Mouse (Mus musculus): ENCODE measurements around the gene Cbx5.
A peak's percentile ranks its signal among the peaks of the same experiment; 100 is the strongest.

The Cbx5 gene

DNA sequence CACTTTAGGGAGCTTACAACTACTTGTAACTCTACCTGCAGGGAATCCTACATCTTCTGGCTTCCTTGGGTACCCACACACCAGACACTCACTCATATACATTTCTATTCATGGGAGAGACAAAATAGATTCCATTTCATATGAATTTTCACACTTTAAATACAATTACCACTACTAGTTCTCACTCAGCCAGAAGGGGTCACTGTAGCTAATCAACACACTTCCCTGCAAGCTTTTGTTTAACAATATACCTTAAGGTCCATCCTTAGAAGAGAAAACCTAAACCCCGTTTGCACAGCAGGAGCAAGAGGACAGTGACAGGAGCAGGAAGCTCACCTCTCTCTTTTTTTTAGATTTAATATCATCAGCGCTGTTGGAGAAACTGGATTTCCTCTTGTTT is 34.5 kb downstream of the Cbx5 start:
- DNase-seq, result no peak

DNA sequence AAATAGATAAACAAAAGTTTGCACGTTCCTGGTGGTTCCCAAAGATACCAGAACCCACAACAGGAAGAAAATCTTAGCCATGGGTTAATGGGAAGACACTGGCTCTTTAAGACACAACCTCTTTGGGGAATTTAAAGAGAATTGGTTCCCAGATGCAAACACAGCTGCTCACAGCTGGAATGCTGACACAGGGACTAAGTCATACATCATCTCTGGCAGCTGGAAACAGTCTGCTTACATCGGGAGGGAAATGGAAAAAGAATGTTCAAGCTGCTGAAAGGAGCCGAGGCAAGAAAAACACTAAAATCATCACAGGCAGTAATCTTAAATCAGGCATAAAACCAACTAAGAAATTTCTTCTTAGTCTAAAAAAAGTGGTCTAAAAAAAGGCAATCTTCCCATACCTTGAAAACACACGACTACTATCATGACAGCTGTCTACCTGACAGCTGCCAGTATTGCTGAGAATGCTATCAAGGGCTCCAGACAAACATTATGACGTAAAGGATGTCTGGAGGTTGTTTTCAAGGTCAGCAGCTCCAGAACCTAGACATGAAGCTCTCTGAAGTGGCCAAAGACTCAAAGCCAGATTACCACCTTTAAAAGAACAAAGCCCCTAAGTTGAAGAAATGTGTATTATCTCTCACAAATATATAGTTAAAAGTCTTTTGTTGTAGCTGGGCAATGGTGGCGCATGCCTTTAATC is 37.4 kb downstream of the Cbx5 start:
- DNase-seq, result no peak

DNA sequence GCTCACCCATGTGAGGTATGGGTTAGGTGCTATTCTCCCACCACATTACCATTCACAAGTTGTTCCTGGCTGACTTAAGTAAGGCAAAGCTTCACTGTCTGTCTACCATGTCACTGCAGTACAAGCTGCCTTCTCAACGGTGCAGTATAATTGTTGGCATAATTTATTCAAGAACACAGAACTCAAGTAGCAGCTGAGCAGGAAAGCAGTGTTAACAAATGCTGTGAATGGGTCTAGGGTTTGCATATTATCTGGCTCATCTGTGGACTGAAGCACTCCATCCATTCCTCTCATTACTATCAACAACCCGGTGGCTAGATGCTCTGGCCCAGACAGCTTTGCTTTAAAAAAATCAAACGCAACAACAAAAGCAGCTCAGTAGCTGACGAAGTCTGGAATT is 41.8 kb downstream of the Cbx5 start:
- DNase-seq, result no peak

DNA sequence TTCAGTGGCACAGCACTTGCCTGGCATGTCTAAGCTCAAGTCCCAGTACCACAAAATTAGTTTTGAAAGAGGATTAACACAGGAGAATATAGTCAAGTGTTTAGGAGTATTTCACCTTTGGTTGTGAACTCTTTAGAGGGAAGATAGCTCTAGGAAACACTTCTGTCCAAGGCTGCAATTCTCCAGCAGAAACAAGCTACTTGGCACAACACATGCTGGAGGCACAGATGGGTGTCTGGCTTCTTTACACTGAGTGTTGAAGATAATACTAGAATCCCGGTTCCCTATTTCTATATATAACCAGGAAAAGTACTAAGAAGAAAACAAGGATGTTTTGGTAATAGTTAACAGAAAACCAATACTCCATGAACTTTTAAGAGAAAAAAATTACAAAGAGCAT is 42.8 kb downstream of the Cbx5 start:
- DNase-seq, result no peak

DNA sequence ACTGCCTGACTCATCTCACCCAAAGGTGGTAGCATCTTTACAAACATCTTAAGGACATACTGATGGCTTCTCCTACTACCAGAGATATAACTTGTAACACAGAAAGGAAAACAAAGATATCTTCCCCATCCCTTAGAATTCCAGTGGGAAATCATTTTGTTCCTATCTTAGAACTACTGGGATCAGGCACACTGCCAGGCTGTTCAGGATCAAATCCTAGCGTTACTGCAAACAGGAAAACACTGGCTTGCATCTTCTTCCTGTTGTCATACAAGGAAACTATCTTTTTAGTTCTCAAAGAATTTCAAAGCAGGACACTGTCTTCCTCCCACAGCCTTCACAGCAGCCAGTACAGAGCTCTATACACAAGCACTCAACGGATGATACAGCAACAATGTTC is 46.0 kb downstream of the Cbx5 start:
- DNase-seq, result no peak

DNA sequence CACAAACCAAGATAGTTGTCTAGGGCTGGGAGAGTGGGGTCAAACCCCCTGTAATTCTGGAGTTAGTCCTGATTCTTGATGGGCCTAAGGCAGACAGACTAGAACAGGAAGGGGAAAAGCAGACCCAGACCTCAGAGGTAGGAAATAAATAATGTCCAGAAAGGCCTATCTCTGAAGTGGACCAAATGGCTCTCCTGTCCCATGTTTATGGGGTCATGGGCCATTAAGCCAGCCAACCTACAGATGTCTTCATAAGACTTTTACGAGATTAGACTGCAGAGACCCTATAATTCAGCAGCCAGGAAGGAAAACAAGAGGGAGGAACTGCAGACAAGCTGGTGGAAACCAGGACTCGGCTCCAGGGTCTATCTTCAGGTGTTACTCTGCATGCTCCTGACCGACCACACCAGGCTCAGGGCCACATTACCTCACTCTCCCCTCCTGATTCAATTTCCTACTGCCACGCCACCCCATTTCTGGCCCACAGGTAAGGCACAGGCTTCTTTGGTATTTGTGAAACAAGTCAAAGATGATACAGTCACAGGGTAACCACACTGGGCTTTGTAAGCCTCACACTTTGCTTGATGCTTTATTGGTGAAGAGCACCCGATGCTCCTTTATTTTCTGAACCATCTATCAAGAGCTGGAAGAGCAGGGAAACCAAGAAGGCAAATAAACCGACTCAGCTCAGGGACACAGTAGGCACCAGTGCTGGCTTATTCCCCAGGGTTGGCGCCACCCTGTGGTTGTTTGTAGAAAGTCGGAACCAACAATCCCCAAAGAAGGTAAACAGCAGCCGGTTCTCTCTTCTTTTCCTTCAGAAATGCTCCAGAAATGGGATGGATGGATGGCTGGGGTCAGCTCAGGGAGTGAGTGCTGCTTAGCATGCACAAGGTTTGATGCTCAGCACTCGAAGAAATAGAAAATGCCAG is 48.8 kb downstream of the Cbx5 start:
- no peak for DNase-seq

DNA sequence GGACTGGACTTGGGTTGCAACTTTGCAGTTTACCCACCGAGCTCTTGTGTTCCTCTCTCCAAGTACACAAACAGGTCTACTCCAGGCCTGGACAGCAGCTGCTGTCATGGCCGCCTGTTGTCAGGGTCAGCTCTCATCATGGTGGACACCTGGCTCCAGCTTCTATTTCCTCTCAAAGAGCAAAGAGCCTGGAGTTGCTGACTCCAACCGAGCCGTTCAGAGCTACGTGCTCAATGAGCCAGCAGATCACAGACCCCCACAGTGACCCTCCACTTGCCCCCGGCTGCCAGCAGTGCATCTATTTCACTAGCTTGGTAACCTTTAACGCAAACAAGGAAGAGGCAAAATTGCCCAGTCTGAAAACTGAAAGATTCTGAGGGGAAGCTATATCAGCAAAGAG is 49.5 kb downstream of the Cbx5 start:
- no peak for DNase-seq

DNA sequence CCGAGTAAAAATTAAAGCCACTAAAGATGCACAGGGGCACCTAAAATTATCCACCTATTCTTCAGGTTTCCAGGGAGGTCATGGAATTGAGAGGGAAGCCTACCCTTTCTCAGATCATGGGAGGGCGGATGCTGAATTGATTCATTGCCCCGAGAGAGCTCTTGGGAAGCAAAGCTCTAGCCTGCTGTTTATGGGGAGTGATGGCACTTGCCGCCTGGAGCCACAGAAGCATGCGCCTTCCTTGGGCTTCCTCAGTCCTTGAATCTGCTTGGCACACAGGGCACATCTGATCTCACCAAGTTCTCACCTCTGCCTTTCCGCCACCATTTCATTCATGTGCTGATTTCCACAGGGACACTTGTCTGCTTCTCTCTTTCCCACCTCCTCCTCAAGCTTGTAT is 51.8 kb downstream of the Cbx5 start:
- DNase-seq, result no peak

DNA sequence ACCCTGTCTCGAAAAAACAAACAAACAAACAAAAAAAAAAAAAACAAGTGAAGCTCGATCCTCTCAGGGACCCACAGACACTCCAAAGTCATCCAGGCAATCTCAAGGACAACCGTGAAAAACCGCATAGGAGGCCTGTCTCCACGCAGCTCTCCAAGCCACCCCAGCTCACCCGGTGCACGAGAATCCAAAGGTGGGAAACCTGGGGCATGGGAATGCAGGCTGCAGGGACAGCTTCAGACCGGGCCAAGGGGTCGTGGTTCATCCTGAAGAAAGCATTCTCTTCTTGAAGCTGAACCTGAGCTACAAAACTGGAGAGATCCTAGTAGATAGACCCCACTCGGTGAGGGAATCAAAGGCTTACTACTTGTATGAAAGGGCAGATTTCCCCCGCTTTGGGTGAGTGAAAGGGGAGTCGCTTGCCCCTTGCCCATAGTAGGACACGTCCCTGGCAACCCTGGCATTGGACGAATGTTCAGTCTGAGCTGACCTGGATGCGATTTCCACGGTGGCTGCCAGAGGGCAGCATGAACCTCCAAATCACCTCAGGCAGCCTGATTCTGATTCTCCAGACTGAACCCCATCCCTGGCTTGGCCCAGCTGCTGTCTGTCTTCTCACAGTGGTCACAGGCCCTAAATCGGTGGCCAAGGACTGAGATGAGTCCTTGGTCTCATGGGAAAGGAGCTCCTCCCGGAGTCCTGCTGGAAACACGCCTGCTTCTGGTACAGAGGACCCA is 54.0 kb downstream of the Cbx5 start:
- DNase-seq, result peak; percentile 53

DNA sequence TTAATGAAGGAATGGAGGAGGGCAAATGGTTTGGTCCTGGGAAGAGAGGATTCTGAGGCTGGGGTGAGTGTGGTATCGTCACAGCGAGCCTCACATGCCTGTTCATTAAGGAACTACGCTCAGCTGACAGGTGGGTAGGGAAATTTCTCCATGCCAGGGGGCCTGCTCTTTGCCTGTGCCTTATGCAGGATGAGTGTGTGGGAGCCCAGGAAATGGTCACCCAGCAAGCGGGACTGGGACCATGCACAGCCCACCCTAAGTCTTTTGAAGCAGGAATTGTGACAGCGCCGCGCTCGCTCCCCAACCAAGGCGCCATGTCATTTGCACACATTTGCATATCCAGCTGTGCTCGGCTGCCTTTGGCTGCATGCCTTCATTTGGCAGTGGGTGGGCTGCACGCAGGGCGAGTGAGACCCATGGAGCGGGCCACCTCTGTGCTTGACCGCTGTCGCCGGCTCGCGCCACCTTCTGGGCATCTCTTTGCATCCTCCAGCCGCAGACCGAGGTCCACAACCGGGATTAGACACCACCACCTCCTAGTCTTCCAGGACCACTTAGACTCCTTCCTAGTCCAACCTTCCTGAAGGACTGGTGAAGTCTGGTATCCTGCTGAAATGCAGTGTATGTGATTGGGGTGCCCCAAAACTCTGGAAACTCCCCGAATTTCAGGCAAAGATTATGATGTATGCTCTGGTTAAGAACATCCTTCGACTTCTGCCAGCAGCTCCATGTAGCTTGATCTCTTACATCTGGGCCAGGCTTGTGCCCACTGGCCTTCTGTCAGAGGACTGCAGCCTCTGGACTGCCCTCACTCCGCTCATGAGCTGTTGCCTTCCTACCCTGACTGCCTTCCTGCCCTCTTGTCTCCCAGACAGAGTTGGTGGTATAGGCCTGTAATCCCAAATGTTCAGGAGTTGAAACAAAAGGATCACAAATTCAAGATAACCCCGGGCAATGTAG is 55.7 kb downstream of the Cbx5 start:
- DNase-seq, result peak; percentile 21

DNA sequence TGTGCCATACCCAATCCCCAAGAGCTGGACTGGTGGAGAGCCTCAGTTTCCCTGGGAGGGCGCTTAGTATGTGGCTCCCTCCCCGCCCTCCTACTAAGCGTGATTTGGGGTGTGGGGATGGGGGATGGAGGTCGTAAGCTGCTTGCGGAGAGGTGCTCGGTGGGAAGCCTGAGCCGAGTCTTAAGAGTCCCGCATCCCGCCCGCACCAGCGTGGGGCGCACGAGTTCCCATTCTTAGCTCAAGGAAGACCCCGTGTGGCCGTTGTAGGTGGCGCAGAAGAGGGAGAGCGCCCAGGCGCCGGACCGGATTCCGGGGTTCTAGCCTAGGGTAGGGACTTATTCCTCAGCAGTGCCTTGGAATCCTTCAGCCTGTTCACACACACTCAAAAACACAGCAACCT is 56.5 kb downstream of the Cbx5 start:
- DNase-seq, result peak; percentile 33

DNA sequence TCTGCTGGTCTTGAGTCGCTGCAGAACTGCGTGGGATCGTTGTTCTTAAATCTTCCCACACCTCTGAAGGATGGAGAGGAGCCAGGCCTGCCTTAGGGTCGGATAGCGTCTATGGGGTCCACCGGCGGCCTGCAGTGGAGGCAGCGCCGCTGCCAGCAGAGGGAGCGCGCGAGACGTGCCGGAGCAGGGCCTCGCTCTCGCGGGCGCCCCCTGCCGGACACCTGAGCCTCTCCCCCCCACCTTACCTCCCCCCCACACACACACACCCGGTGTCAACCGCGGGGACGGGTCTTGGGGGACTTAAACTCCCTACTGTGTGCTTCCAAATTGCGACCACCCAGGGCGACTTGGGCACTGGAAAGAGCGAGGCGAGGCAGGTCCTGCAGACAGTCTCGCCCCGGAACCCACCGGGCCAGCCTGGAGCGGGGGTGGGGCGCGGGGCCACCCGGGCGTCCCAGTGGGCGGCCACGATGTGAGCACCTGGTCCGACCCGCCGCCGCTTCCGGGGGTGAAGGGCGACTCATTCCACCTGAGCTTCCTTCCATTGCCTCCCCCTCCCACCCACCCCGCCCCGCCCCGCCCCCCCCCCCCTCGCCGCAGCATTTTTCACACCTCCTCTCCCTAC is 57.3 kb downstream of the Cbx5 start:
- DNase-seq, result peak; percentile 66

DNA sequence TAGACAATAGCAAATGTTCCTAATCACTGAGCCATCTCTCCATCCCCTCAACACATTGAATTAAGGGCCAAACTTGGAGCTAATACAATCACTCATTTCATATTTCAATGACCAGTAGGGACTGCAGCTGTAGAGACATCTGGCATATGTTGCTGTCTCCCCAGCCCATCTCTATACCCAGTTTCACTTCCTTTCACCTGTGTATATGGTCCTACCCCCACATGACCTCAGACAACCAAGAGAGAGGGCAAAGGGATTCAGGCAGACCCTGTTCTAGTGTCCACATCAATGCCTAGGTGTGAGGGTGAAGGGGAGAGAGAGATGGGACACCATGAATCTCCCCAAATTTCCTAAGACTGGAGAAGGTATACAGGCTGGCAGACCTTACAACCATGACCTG is 59.2 kb downstream of the Cbx5 start:
- DNase-seq, result no peak

DNA sequence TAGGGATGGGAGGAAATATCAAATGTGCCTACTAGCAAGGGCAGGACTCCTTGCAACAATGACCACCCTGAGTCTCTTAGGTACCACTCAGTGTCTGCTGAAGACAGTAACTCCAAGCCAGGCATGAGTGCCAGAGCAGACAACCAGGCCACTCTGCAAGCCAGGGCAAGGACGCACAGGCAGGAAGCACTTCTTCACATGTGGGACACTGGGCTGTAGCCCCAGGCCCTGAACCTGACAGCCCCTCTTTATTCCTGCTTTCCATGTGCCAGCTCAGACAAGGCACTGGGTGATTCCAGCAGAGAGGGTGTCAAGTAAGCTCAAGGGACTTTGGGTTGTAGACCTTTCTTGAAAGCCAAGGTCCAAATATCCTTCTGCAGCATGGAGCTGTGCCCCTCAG is 60.8 kb downstream of the Cbx5 start:
- no peak for DNase-seq

DNA sequence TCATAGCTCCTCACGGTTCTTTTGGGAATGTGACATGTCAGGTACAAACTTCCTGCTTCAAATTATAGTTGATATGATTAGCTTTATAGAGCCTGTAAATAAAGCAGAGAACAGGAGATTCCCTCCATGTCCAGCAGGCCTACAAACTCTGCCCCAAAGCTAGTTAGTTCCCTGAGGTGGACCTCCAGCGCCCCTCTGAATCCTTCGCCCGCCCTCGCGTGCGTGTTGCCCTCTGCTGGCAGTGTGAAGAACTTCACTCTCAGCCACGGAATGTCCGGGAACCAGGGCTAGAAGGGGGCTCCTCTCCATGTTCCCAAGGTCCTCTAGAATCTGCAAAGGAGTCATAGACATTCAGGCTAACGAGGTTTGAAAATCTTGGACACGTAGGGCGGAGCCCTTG is 61.5 kb downstream of the Cbx5 start:
- DNase-seq, result no peak

DNA sequence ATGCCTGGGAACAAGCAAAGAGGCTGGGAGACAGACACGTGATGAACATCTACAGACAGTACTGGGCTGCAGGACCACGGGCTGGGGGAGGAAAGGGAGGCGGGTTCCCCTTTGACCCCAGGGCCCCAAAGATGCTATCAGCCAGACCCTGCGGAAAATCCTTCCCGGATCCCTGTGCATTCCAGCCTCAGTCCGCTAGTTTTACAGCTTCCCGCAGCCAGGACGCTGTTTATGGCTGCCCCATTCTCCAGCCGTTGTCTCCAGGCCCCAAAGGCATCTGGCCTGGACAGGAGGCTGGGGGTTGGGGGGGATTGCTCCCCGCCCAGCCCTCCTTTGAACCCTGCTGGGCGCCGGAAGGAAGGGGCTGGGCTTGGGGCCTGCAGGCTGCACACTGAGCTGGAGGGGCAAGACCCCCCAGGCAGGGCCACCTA is 62.0 kb downstream of the Cbx5 start:
- DNase-seq, result no peak

DNA sequence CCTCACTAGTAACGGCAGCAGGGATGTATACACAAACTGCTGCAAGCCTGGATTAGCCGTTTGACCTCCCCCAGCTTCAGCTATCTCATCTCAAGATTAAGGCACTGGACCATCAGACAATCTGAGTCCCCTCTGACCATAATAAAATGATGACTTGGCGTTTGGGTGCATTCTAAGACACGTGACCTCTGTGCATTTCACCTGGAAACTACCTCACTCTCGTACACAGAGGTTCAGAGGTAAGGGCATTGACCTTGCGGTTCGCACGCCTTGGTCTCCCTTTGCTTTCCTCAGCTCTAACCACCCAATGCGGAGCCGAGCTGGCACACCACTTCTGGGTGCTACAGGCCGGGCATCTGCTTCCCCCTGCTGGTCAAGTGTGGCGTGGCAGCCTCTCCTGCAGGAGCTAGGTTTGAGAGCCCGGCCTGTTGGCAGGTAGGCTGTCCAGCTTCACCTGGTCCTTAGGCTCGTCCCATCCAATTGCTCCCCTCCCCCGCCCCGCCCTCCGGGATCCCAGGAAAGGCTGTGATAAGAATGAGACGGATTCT is 62.7 kb downstream of the Cbx5 start:
- DNase-seq, result peak; percentile 87

DNA sequence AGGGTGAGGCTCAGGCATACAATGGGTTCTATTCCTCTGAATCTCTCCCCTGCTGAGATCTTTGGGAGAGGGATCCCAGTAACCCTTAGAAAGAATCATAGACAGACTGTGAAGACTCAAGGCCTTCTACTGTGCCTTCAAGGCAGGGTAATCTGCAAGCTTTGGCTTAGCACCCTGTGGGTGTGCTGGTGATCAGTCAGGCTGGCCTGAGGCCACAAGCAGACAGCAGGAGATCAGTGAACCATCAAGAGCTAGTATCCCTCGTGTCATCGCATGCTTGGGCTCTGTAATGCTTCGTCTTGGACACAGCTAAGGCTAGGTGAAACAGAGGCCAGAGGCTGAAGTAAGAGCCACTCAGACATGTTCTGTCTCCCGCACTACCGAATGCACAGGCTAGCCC is 66.4 kb downstream of the Cbx5 start:
- DNase-seq, result no peak

DNA sequence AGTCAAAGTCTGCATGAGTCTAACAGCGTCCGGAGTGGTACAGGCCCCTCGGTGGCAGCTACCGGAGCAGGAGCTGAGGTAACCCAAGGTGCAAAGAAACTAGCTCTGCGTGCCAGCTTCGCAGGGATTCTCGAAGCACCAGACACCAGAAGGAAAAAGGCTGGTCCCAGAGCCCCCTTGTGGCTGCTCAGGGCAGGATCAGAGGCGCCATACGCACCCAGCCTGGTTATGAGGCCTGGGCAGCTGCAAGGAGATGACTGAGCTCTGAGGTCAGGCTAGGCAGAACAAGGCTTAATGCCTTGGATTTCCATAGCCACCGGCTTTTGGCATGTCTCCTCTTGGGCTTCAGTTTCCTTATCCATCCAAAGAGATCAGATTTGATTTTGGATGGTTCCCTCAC is 67.1 kb downstream of the Cbx5 start:
- DNase-seq, result peak; percentile 49

DNA sequence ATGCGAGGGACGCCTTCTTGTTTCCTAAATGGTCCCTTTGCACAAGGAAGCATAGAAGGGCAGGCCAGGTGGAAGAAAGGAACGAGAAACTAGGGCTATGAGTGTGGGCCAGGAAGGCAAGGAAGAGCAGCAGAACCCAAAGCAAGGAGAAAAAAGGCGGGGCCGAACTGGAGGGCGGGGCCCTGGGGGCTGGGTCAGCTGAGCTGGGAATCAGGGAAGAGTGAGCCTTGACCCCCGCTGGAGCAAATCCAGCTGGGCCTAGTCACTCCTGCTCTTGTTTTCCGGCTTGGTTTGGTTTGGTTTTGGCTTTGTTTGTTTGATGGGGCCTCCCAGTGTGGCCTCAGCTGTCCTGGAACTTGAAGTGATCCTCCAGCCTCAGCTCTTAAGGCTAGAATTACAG is 68.3 kb downstream of the Cbx5 start:
- no peak for DNase-seq

DNA sequence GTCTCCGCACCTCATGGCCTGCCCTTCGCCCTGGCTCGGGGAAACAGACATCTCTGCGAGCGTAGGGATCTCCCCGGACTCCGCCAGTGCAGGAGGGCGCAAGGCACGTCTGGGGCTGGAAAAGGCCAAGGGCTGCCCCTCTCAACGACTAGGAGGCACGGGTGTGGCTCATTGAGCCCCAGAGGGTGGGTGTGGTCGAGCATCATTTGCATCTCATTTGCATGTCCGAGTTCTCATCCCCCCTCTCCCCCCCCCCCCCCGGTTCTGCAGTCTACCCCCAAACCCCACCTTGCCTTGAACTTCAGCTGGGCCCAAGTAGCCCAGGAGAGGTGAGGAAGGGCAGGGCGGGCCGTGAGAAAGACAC is 69.3 kb downstream of the Cbx5 start:
- no peak for DNase-seq
